Mouse (Mus musculus) ES-Bruce4 (cell line): ENCODE data around the gene Sall4. TPM values are rescaled to one million over a fixed set of nuclear protein-coding genes. Genes with fewer than 3 reads are reported as not detected.

Experiments
- H3K27ac ChIP-seq: 2 replicates; pipeline ENCODE4 v1.5.1; 2012; ENCODE audit warnings: low read length, inconsistent platforms; ENCODE audit not compliant: insufficient read depth
- H3K27me3 ChIP-seq: 2 replicates; pipeline ENCODE4 v1.6.1; 2012; ENCODE audit warnings: mild to moderate bottlenecking, low read length, inconsistent platforms; ENCODE audit not compliant: control insufficient read depth, poor library complexity, insufficient read depth, severe bottlenecking
- H3K36me3 ChIP-seq: 2 replicates; pipeline ENCODE4 v1.6.1; 2012; ENCODE audit warnings: inconsistent platforms, mild to moderate bottlenecking, low read length, moderate library complexity; ENCODE audit not compliant: control insufficient read depth, poor library complexity, insufficient read depth, severe bottlenecking
- H3K4me1 ChIP-seq: one replicate; pipeline ENCODE4 v1.8.1; 2011; ENCODE audit warnings: low read length; ENCODE audit not compliant: control insufficient read depth, insufficient read depth
- H3K4me3 ChIP-seq: 2 replicates; pipeline ENCODE4 v1.5.1; 2011; ENCODE audit warnings: low read depth, mild to moderate bottlenecking, low read length
- H3K9ac ChIP-seq: 2 replicates; pipeline ENCODE4 v1.6.1; 2012; ENCODE audit warnings: low read depth, mild to moderate bottlenecking, inconsistent platforms; ENCODE audit not compliant: poor library complexity, severe bottlenecking
- H3K9me3 ChIP-seq: replicated peaks from 2 replicates; pipeline ENCODE4 v1.6.1; 2012; ENCODE audit warnings: mild to moderate bottlenecking, low read length, inconsistent platforms; ENCODE audit not compliant: control insufficient read depth, poor library complexity, insufficient read depth, severe bottlenecking
- CTCF ChIP-seq: IDR thresholded peaks from one replicate; pipeline ENCODE4 v1.8.1; 2011; ENCODE audit warnings: low read depth, low read length
- EP300 ChIP-seq: IDR thresholded peaks from 2 replicates; pipeline ENCODE4 v1.6.1; 2011; ENCODE audit warnings: low read depth, low read length; ENCODE audit not compliant: insufficient read depth
- POLR2A ChIP-seq: IDR thresholded peaks from one replicate; pipeline ENCODE4 v1.8.1; 2011; ENCODE audit warnings: low read length; ENCODE audit not compliant: insufficient read depth
- polyA plus RNA-seq: library from polyadenylated mRNA; stranded (reverse); fragments of >200 nt; gene quantifications from 2 replicates; pipeline ENCODE4 v1.2.4, GENCODE M21; 2011; ENCODE audit warnings: low read depth; ENCODE audit not compliant: missing spikeins, insufficient read depth, insufficient read length

Gene Sall4
- polyA plus RNA-seq, 1 experiment, result 245 TPM

DNA sequence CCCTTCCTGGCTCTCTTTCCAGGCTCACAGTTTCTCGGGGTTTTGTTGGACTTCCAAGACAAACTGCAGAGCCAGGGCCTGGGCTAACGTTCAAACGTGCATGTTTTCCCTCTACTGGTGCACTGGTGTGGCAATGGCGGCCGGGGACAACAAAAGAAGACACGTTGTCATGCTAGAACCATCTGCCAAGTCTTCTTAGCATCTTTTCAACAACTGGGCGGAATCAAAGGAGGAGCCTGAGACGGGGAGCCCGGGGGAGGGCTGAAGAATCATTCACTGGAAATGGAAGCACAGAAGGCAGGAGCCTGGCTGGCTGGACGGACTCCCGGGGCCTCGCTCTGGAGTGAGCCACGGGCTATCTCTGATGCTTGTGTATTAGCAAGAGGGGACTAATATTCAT is 65.5 kb downstream of the Sall4 start:
- Histone ChIP-seq H3K27me3 (no peaks in the 10 kb centered on the region), H3K9ac (peak overlapping the region; percentile 40; the same call in 1 of the 2 replicates), H3K27ac (no peak overlapping the region), H3K4me3 (peak overlapping the region; percentile 7; the same call in 1 of the 2 replicates), H3K9me3 (no peaks in the 10 kb centered on the region), H3K36me3 (no peaks in the 10 kb centered on the region), H3K4me1 (peaks cover 1% of the 10 kb centered on the region)
- TF ChIP-seq CTCF, result no peak
- TF ChIP-seq POLR2A, result no peak
- no peak for TF ChIP-seq EP300

Other genes with a start within 250 kb of the Sall4 start
- gene Nfatc2, start 166.3 kb downstream of the Sall4 start, polyA plus RNA-seq, result 7.8 and 8.7 TPM in 2 replicates
- 28.9 and 29.3 TPM in 2 replicates for gene Atp9a, start 25.5 kb downstream of the Sall4 start, polyA plus RNA-seq
- 35.9 and 37.7 TPM in 2 replicates for gene Zfp64, start 187.6 kb upstream of the Sall4 start, polyA plus RNA-seq